Mouse (Mus musculus) yolk sac, embryonic 10.5 days (tissue): ENCODE results near the gene Dnmt3a.

Experiments
- DNase-seq: peaks from one replicate; pipeline ENCODE4 v3.0.0-alpha.2; 2017; ENCODE audit warnings: low spot score

Dnmt3a gene

GRCm38 (mm10) chr12:3823408-3823807 lies 17.6 kb downstream of the Dnmt3a start:
- no peak for DNase-seq

DNA sequence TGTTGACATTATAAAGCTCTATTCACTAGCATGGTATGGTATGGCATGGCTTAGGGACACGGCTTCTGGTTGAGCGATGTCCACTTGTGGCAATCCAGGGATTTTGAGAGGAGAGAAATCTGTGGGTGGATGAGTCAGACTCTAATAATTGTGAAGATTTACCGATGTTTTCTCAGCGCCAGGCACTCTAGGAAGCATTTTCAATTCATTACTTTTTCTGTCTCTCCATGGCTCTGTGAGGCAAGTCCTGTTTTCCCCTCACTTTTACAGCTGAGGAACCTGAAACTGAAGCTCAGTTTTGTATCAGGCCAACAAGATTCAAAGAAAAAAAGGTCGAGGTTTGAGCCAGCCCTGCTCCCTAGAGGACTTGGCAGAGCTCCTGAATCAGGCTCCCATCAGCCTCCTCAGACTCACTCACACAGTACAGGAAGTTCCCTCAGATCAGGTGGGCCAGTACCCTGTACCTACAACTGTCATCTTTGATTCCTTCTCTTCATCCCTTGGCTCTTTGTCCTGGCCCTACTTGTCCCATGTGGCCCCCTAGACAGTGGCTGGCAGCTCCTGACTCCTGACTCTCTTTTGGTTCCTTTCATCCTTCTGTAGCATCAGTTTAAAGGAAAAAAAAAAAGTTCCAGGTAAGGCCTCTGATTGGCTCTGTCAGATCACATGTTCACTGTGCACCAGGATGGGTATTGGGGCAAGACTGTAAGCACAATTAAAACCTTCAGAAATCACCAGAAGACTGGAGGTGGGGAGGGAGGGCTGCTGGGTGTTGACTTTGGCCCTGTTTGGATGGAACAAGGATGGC lies 19.3 kb downstream of the Dnmt3a start:
- no peak for DNase-seq

GRCm38 (mm10) chr12:3825714-3826080 lies 19.9 kb downstream of the Dnmt3a start:
- no peak for DNase-seq

DNA sequence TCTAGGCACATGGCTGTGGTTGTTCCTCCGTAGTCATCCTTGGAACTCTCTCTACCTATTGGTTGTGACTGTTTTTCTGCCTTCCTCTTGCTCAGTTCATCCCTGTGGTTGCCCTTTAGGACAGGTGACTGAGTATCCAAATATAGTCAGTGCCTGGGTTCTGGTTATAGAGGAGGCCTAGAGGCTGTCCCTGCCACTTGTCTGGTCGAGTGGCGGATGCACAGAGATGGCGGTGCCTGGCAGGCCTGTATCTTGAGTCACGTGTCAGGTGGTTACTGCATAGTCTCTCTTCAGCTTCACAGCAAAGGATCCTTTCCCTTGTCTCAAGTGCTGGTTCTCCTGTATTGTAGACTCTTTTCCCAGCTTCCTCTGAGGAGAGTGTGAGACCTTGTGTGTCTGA lies 22.0 kb downstream of the Dnmt3a start:
- DNase-seq = no peak

GRCm38 (mm10) chr12:3833059-3833760 lies 27.4 kb downstream of the Dnmt3a start:
- DNase-seq = no peak

GRCm38 (mm10) chr12:3833851-3834273 lies 28.1 kb downstream of the Dnmt3a start:
- peak; percentile 39 for DNase-seq

DNA sequence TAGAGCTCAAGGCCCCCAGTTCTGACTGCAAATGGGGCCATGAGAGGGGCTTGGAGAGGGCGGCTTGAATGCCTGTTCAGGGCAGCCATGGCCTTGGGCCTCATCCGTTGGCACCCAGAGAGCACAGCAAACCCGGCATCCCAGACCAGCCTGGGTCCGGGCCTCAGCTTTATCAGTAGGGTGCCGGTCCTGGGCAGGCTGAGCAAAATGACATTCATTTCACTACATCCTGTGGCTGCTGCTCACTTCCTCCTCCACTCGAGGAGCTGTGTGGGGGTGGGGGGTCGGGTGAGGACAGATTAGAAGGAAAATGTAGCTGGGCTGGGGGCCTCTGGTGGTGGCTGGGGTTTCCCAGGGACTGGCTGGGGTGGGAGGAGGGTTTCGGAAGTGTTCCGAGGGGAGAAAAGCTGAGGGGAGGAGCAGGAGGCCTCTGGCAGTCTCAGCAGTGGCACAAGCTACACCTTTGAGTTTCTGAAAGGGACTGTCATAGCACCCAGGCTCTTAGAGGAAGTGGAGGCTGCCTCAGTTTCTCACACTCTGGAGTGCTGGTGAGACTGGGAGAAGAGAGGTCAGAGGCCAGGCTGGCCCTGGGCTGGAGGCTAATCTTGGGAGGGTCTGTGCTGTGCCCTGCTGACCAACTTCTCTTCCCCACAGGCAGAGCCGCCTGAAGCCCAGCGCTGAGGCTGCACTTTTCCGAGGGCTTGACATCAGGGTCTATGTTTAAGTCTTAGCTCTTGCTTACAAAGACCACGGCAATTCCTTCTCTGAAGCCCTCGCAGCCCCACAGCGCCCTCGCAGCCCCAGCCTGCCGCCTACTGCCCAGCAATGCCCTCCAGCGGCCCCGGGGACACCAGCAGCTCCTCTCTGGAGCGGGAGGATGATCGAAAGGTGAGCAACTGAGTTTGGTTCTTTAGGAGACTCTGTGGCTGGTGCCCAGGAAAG lies 28.8 kb downstream of the Dnmt3a start:
- peak; percentile 28 for DNase-seq

DNA sequence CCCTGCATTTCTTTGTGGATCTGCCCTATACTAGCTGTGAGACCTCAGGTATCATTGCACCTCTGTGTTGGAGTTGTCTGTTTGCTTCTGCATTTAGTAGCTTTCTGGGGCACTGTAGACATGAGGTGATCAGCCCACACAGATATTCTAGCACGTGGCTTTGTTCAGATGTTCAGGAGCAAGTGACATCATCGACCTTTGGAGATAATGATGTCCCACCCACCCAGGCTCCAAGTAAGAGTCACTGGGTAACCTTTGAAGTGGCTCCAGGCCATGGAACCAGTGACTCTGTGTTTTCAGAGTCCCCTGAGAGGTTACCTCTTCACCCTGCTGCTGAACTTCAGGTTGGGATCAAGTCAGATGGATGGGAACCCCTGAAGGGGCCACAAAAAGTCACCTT lies 29.8 kb downstream of the Dnmt3a start:
- no peak for DNase-seq

DNA sequence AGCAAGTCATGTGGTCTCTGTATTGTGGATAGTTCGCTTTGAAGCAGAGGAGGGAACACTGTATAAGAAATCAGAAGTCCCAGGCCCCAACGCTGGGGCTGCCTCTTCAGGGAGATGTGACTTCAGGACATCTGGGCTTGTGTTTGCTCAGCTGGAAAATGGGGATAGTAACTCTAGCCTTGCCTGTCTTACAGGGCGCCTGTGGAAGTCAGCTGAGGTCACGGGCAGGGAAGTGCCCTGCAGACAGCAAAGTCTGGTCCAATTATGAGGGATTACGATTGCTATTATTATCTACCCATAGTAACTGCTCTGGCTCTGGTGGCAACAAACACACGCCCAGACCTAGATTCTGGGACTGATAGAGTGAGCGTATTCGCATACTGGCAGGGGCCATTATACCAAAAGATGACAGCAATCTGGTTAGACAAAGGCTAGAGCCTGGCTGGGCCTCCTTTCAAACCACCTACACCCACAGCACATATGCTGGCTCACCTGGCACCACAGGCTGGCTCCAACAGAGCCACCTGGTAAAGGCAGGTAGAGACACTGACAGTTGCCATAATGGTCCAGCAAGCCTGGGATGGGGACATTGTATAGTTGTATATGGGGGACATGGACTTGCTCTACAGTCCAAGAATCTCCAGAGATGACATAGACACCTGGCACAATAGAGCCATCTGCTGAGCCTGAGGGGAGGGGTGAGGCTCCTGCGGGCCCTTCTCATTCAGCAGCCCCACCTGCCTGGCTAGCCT lies 31.4 kb downstream of the Dnmt3a start:
- DNase-seq = no peak

- DNase-seq = no peak
These were observed 32.2 kb downstream of the Dnmt3a start for GRCm38 (mm10) chr12:3838009-3838408.

- DNase-seq = no peak
These were observed 33.9 kb downstream of the Dnmt3a start for GRCm38 (mm10) chr12:3839662-3840061.

DNA sequence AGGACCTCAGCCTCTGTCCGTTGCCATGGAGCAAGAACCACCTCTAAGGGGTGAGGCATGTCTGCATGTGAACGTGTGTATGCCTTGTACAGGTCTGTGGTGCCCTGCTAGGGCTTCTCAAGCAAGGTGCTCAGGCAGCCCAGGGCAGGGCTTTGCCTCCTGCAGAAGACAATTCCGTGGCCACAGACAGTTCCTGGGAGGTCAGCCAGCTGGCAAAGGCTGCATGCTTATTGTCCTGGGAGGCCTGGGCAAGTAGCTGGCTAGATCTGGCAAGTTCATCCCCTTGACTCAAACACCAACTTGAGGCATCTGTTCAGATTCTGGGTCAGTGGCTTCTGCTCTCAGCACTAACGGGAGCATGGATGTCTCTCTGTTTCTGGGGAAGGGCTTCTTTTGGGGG lies 35.3 kb downstream of the Dnmt3a start:
- DNase-seq = no peak

DNA sequence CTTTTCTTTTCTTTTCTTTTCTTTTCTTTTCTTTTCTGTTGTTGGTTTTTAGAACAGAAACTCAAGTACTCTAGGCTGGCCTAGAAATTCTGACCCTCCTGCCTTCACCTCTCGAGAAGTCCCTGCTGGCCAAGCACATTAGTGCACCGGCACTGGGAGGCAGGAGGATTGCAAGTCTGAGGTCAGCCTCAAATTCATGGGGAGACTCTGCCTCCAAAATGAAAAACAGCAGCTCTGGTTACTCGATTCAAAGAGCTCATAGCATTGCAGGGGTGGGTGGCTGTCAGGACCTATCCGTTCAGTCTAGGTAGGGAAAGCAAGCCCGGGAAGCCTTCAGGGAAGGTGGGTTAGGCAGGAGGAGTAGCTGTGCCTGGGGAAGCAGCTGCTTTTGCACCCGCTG lies 37.0 kb downstream of the Dnmt3a start:
- no peak for DNase-seq

- no peak for DNase-seq
These were observed 37.6 kb downstream of the Dnmt3a start for GRCm38 (mm10) chr12:3843371-3843861.

DNA sequence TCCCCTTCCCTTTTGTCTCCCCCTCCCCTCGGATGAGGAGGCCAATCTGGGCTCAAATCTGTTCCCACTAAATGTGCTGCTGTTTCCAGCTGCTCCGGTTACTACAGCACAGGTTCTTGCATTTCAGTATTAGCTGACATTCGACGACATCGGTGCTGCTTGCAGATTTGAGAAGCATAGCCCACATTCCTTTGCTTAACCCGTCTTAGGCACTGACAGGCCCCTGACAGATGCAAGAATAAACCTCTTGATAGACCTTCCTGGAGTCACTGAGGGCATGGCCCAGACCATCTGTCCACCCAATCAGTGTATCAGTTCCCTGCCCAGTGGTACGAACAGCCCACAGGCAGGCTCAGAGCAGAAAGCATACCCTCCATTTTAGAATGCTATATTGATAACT lies 38.1 kb downstream of the Dnmt3a start:
- DNase-seq = no peak

DNA sequence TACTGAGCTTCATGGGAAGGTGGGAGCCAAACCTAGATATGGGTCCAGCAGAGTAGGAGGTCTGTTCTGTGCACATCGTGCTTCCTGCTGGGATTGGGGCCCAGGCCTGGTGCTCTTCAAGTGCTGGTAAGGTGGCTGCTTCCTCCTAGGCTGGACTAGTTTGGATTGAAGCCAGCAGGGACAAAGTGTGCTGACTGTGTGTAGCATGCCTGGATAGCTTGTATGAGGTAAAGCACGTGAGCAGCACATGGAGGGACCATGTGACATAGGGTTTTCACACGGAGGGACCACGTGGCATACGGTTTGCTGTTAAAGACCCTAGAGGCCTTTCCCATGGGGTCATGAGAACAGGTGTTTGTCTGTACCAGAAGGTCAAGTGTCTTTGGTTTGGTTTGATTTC lies 38.5 kb downstream of the Dnmt3a start:
- DNase-seq = no peak

DNA sequence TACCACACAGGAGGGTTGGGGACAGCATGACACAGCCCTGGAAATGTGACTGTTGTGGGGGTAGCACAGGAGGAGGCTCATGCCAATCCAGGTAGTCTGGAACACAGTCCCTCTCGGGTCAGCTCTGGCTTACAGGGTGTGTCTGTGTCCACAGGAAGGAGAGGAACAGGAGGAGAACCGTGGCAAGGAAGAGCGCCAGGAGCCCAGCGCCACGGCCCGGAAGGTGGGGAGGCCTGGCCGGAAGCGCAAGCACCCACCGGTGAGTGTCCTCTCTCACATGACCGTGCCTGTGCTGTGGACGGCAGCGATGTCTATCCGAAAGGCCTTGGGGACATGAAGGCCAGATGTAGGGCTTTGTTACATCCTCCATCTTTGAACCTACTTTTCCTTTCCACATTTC lies 43.7 kb downstream of the Dnmt3a start:
- DNase-seq = no peak

DNA sequence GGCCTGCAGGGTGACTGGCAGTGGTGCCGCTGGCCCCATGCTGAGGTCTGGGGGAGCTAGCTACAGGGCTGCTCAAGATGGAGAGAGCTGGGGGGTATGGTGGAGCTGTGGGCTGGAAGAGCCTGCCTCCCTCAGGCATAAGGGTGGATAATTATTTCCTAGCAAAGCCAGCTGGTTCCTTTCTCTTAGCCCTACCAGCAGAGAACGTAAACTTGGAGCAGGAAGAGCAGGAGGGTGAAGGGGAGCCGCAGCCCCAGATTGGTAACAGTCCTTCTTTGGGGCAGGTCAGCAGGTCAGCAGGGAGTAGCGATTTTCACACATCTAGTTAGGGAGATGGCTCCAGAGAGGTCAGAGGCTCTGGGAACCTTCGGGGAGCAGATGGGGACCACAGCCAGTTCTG lies 44.4 kb downstream of the Dnmt3a start:
- DNase-seq = no peak

GRCm38 (mm10) chr12:3850731-3851130 lies 44.9 kb downstream of the Dnmt3a start:
- DNase-seq = peak; percentile 35

DNA sequence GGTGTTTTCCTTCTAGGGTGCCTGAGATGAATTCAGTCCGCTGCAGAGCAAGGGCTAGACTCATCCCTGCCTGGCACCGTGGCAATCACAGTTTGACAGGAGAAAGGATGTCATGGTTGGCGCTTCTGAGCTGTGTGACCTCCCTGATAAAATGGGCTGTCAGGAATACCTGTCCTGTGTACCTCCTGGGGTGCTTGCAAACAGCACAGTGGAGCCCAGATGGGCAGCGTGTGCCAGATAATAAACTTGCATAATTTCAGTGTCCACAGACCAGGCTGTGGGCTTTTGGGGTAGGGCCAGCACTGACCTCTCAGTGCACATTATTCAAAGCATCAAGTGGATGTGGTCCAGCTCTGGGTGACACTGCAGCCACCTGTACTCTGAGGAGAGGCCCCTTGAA lies 45.4 kb downstream of the Dnmt3a start:
- DNase-seq = no peak

DNA sequence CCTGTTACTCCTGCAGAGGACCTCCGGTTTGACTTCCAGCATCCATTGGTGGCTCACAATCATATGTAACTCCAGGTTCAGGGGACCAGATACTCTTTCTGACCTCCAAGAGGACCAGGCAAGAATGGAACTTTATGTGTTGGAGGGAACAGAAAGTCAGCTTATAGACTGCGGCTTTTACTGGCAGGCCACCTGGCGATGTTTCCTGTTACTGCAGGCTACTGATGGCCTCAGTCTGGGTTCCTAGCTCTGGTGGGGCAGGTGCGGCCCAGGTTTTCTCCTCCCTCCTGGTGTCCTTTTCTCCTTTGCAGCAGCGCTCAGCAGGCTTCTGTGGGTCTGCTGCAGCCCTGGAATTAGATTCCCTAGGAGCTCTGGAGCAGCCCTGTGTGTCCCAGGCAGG lies 46.7 kb downstream of the Dnmt3a start:
- DNase-seq = no peak

GRCm38 (mm10) chr12:3854419-3854818 lies 48.6 kb downstream of the Dnmt3a start:
- DNase-seq = no peak
